Mouse (Mus musculus) forelimb bud, embryonic 11.5 days (tissue): ENCODE results near the gene Ing1.

Experiments used
- DNase-seq: peaks from one replicate; pipeline ENCODE4 v3.0.0-alpha.2; 2012; ENCODE audit warnings: low read depth, low spot score

Gene Ing1

GRCm38 (mm10) chr8:11585513-11586373 is 30.4 kb downstream of the Ing1 start:
- DNase-seq: peak; percentile 93

GRCm38 (mm10) chr8:11586374-11586745 is 31.0 kb downstream of the Ing1 start:
- DNase-seq: no peak

- DNase-seq: no peak
These were observed 36.5 kb downstream of the Ing1 start for GRCm38 (mm10) chr8:11591837-11592236.

- no peak for DNase-seq
These were observed 36.9 kb downstream of the Ing1 start for GRCm38 (mm10) chr8:11592296-11592695.

- no peak for DNase-seq
These were observed 38.0 kb downstream of the Ing1 start for GRCm38 (mm10) chr8:11593222-11593884.

- DNase-seq: no peak
These were observed 45.1 kb downstream of the Ing1 start for GRCm38 (mm10) chr8:11600301-11600951.

- peak; percentile 82 for DNase-seq
These were observed 46.8 kb downstream of the Ing1 start for GRCm38 (mm10) chr8:11602006-11602680.

GRCm38 (mm10) chr8:11608848-11609247 is 53.5 kb downstream of the Ing1 start:
- no peak for DNase-seq
